Mouse (Mus musculus): ENCODE results near the gene Ppp1ca. TPM values are rescaled to one million over a fixed set of nuclear protein-coding genes. Genes with fewer than 3 reads are reported as not detected.
A peak's percentile ranks its signal among the peaks of the same experiment; 100 is the strongest.

The Ppp1ca gene
- polyA plus RNA-seq, 1 experiment from 2014 or later, result 757 TPM

GRCm38 (mm10) chr19:4227446-4227845, 35.6 kb downstream of the Ppp1ca start:
- Histone ChIP-seq H3K9ac (ENCODE audit: low read length) (no peak overlapping the region), H3K27ac (replicated peaks in 1 of 2; ENCODE audit: control insufficient read depth in 1 of 2, insufficient read depth in 1 of 2, low read depth in 2 of 2, low read length in 2 of 2) (no peak overlapping the region), H3K4me2 (ENCODE audit: low read length) (no peak overlapping the region), H3K36me3 (ENCODE audit: control insufficient read depth, insufficient read depth, low read length) (no peaks in the 10 kb centered on the region), H3K9me3 (ENCODE audit: control insufficient read depth, low read length) (no peaks in the 10 kb centered on the region), H3K4me3 (ENCODE audit: control insufficient read depth in 1 of 2, insufficient read depth in 1 of 2, low read depth in 1 of 2, low read length in 2 of 2) (no peak overlapping the region), H3K4me1 (ENCODE audit: control insufficient read depth in 2 of 2, insufficient read depth in 2 of 2, low read length in 2 of 2) (peaks cover 3 to 5% of the 10 kb centered on the region in 2 experiments), H3K27me3 (ENCODE audit: control insufficient read depth, insufficient read depth, low read length) (peaks cover 14% of the 10 kb centered on the region)
- no peak for ATAC-seq (ENCODE audit: insufficient number of reproducible peaks, insufficient read depth, low FRiP score, low read depth)
- WGBS, result 57% methylated on average over 5 of the region's 5 CpGs

GRCm38 (mm10) chr19:4227894-4228678, 36.2 kb downstream of the Ppp1ca start:
- H3K9me3 ChIP-seq (ENCODE audit: control insufficient read depth, low read length), result no peaks in the 10 kb centered on the region
- H3K4me1 ChIP-seq (ENCODE audit: control insufficient read depth in 2 of 2, insufficient read depth in 2 of 2, low read length in 2 of 2), result peaks cover 4 to 5% of the 10 kb centered on the region in 2 experiments
- 16% methylated on average over 8 of the region's 8 CpGs for WGBS
- H3K27me3 ChIP-seq (ENCODE audit: control insufficient read depth, insufficient read depth, low read length), result peaks cover 13% of the 10 kb centered on the region
- no peak overlapping the region for H3K27ac ChIP-seq (replicated peaks in 1 of 2; ENCODE audit: control insufficient read depth in 1 of 2, insufficient read depth in 1 of 2, low read depth in 2 of 2, low read length in 2 of 2)
- ATAC-seq (ENCODE audit: insufficient number of reproducible peaks, insufficient read depth, low FRiP score, low read depth), result 0 out of 2 replicates have a peak, but pooled peaks have one; percentile 9
- no peak overlapping the region for H3K9ac ChIP-seq (ENCODE audit: low read length)
- no peak overlapping the region for H3K4me3 ChIP-seq (ENCODE audit: control insufficient read depth in 1 of 2, insufficient read depth in 1 of 2, low read depth in 1 of 2, low read length in 2 of 2)
- no peaks in the 10 kb centered on the region for H3K36me3 ChIP-seq (ENCODE audit: control insufficient read depth, insufficient read depth, low read length)
- no peak overlapping the region for H3K4me2 ChIP-seq (ENCODE audit: low read length)

GRCm38 (mm10) chr19:4228891-4229290, 37.0 kb downstream of the Ppp1ca start:
- Histone ChIP-seq H3K4me3 (ENCODE audit: control insufficient read depth in 1 of 2, insufficient read depth in 1 of 2, low read depth in 1 of 2, low read length in 2 of 2) (no peak overlapping the region), H3K27ac (replicated peaks in 1 of 2; ENCODE audit: control insufficient read depth in 1 of 2, insufficient read depth in 1 of 2, low read depth in 2 of 2, low read length in 2 of 2) (no peak overlapping the region), H3K4me1 (ENCODE audit: control insufficient read depth in 2 of 2, insufficient read depth in 2 of 2, low read length in 2 of 2) (peaks cover 4 to 5% of the 10 kb centered on the region in 2 experiments), H3K36me3 (ENCODE audit: control insufficient read depth, insufficient read depth, low read length) (no peaks in the 10 kb centered on the region), H3K4me2 (ENCODE audit: low read length) (no peak overlapping the region), H3K9me3 (ENCODE audit: control insufficient read depth, low read length) (no peaks in the 10 kb centered on the region), H3K27me3 (ENCODE audit: control insufficient read depth, insufficient read depth, low read length) (peaks cover 13% of the 10 kb centered on the region), H3K9ac (ENCODE audit: low read length) (no peak overlapping the region)
- WGBS, result 68% methylated on average over 4 of the region's 4 CpGs
- no peak for ATAC-seq (ENCODE audit: insufficient number of reproducible peaks, insufficient read depth, low FRiP score, low read depth)

- Histone ChIP-seq H3K4me2 (ENCODE audit: low read length) (no peak overlapping the region), H3K27ac (replicated peaks in 1 of 2; ENCODE audit: control insufficient read depth in 1 of 2, insufficient read depth in 1 of 2, low read depth in 2 of 2, low read length in 2 of 2) (no peak overlapping the region), H3K9me3 (ENCODE audit: control insufficient read depth, low read length) (no peaks in the 10 kb centered on the region), H3K9ac (ENCODE audit: low read length) (no peak overlapping the region; the same call in 1 of the 2 replicates), H3K36me3 (ENCODE audit: control insufficient read depth, insufficient read depth, low read length) (no peaks in the 10 kb centered on the region), H3K27me3 (ENCODE audit: control insufficient read depth, insufficient read depth, low read length) (peaks cover 13% of the 10 kb centered on the region), H3K4me1 (ENCODE audit: control insufficient read depth in 2 of 2, insufficient read depth in 2 of 2, low read length in 2 of 2) (peaks cover 4 to 5% of the 10 kb centered on the region in 2 experiments), H3K4me3 (ENCODE audit: control insufficient read depth in 1 of 2, insufficient read depth in 1 of 2, low read depth in 1 of 2, low read length in 2 of 2) (no peak overlapping the region)
- no peak for ATAC-seq (ENCODE audit: insufficient number of reproducible peaks, insufficient read depth, low FRiP score, low read depth)
- WGBS, result 30% methylated on average over 9 of the region's 9 CpGs
These were observed 37.7 kb downstream of the Ppp1ca start for GRCm38 (mm10) chr19:4229451-4230076.

GRCm38 (mm10) chr19:4230415-4230814, 38.5 kb downstream of the Ppp1ca start:
- H3K36me3 ChIP-seq (ENCODE audit: control insufficient read depth, insufficient read depth, low read length), result no peaks in the 10 kb centered on the region
- H3K4me3 ChIP-seq (ENCODE audit: control insufficient read depth in 1 of 2, insufficient read depth in 1 of 2, low read depth in 1 of 2, low read length in 2 of 2), result no peak overlapping the region
- no peaks in the 10 kb centered on the region for H3K9me3 ChIP-seq (ENCODE audit: control insufficient read depth, low read length)
- peaks cover 13% of the 10 kb centered on the region for H3K27me3 ChIP-seq (ENCODE audit: control insufficient read depth, insufficient read depth, low read length)
- ATAC-seq (ENCODE audit: insufficient number of reproducible peaks, insufficient read depth, low FRiP score, low read depth), result no peak
- H3K4me2 ChIP-seq (ENCODE audit: low read length), result no peak overlapping the region
- no peak overlapping the region; a peak in 1 of 4 replicates for H3K27ac ChIP-seq (replicated peaks in 1 of 2; ENCODE audit: control insufficient read depth in 1 of 2, insufficient read depth in 1 of 2, low read depth in 2 of 2, low read length in 2 of 2)
- H3K9ac ChIP-seq (ENCODE audit: low read length), result no peak overlapping the region
- WGBS, result 56% methylated on average over 8 of the region's 8 CpGs
- peaks cover 4 to 5% of the 10 kb centered on the region in 2 experiments for H3K4me1 ChIP-seq (ENCODE audit: control insufficient read depth in 2 of 2, insufficient read depth in 2 of 2, low read length in 2 of 2)

GRCm38 (mm10) chr19:4231253-4232185, 39.7 kb downstream of the Ppp1ca start, which contains the start of gene Pold4:
Gene Pold4, plus strand, starts transcription at chr19:4231899.
- H3K4me2 ChIP-seq (ENCODE audit: low read length), result peak within 1 kb of the TSS; percentile 68
- no peaks in the 10 kb centered on the region for H3K36me3 ChIP-seq (ENCODE audit: control insufficient read depth, insufficient read depth, low read length)
- H3K9ac ChIP-seq (ENCODE audit: low read length), result peak within 1 kb of the TSS; percentile 73
- peaks cover 4 to 5% of the 10 kb centered on the region in 2 experiments for H3K4me1 ChIP-seq (ENCODE audit: control insufficient read depth in 2 of 2, insufficient read depth in 2 of 2, low read length in 2 of 2)
- H3K27me3 ChIP-seq (ENCODE audit: control insufficient read depth, insufficient read depth, low read length), result peaks cover 13% of the 10 kb centered on the region
- peak; percentile 84 for ATAC-seq (ENCODE audit: insufficient number of reproducible peaks, insufficient read depth, low FRiP score, low read depth)
- no peaks in the 10 kb centered on the region for H3K9me3 ChIP-seq (ENCODE audit: control insufficient read depth, low read length)
- WGBS, result 7% methylated on average over 26 of the region's 26 CpGs
- peak within 1 kb of the TSS; percentile 73 to 85 for H3K27ac ChIP-seq (replicated peaks in 1 of 2; ENCODE audit: control insufficient read depth in 1 of 2, insufficient read depth in 1 of 2, low read depth in 2 of 2, low read length in 2 of 2)
- H3K4me3 ChIP-seq (ENCODE audit: control insufficient read depth in 1 of 2, insufficient read depth in 1 of 2, low read depth in 1 of 2, low read length in 2 of 2), result peak within 1 kb of the TSS; percentile 53 to 77

- peak overlapping the region; percentile 73 to 85 for H3K27ac ChIP-seq (replicated peaks in 1 of 2; ENCODE audit: control insufficient read depth in 1 of 2, insufficient read depth in 1 of 2, low read depth in 2 of 2, low read length in 2 of 2)
- peaks cover 4 to 5% of the 10 kb centered on the region in 2 experiments for H3K4me1 ChIP-seq (ENCODE audit: control insufficient read depth in 2 of 2, insufficient read depth in 2 of 2, low read length in 2 of 2)
- peak overlapping the region; percentile 53 to 77 for H3K4me3 ChIP-seq (ENCODE audit: control insufficient read depth in 1 of 2, insufficient read depth in 1 of 2, low read depth in 1 of 2, low read length in 2 of 2)
- H3K9ac ChIP-seq (ENCODE audit: low read length), result peak overlapping the region; percentile 73
- no peaks in the 10 kb centered on the region for H3K36me3 ChIP-seq (ENCODE audit: control insufficient read depth, insufficient read depth, low read length)
- peak overlapping the region; percentile 68 for H3K4me2 ChIP-seq (ENCODE audit: low read length)
- 18% methylated on average over 2 of the region's 2 CpGs for WGBS
- no peaks in the 10 kb centered on the region for H3K9me3 ChIP-seq (ENCODE audit: control insufficient read depth, low read length)
- peaks cover 9% of the 10 kb centered on the region for H3K27me3 ChIP-seq (ENCODE audit: control insufficient read depth, insufficient read depth, low read length)
- no peak for ATAC-seq (ENCODE audit: insufficient number of reproducible peaks, insufficient read depth, low FRiP score, low read depth)
These were observed 40.3 kb downstream of the Ppp1ca start for GRCm38 (mm10) chr19:4232186-4232572.

All from heart, embryonic 14.5 days (tissue).